Mouse (Mus musculus) 3134 (cell line): ENCODE results near the gene Irx5.

ENCODE experiments used
- DNase-seq: peaks from one replicate; pipeline ENCODE4 v3.0.0-alpha.2; 2011; ENCODE audit warnings: low spot score; ENCODE audit not compliant: insufficient read length; ENCODE audit errors: extremely low read depth

Irx5 gene

GRCm38 (mm10) chr8:92357398-92357981 lies at the start of gene Irx5:
Gene Irx5 (plus strand): TSS chr8:92357625.
- peak; percentile 97 for DNase-seq

- DNase-seq = no peak
These were observed 45.2 kb upstream of the Irx5 start for GRCm38 (mm10) chr8:92312178-92312577.

- no peak for DNase-seq
These were observed 43.7 kb upstream of the Irx5 start for GRCm38 (mm10) chr8:92313707-92314106.

- no peak for DNase-seq
These were observed 33.7 kb upstream of the Irx5 start for GRCm38 (mm10) chr8:92323751-92324150.

GRCm38 (mm10) chr8:92327176-92327575 lies 30.2 kb upstream of the Irx5 start:
- DNase-seq = no peak

- DNase-seq = no peak
These were observed 28.2 kb upstream of the Irx5 start for GRCm38 (mm10) chr8:92329273-92329672.

- DNase-seq = no peak
These were observed 25.6 kb upstream of the Irx5 start for GRCm38 (mm10) chr8:92331811-92332210.

- DNase-seq = no peak
These were observed 24.0 kb upstream of the Irx5 start for GRCm38 (mm10) chr8:92333406-92333805.

- no peak for DNase-seq
These were observed 22.3 kb upstream of the Irx5 start for GRCm38 (mm10) chr8:92335079-92335478.

GRCm38 (mm10) chr8:92336041-92336440 lies 21.4 kb upstream of the Irx5 start:
- DNase-seq = no peak

- DNase-seq = no peak
These were observed 13.9 kb upstream of the Irx5 start for GRCm38 (mm10) chr8:92343544-92343943.

- DNase-seq = no peak
These were observed 7.4 kb upstream of the Irx5 start for GRCm38 (mm10) chr8:92349898-92350486.

GRCm38 (mm10) chr8:92353405-92353804 lies 4.0 kb upstream of the Irx5 start:
- no peak for DNase-seq

GRCm38 (mm10) chr8:92354536-92355482 lies 2.6 kb upstream of the Irx5 start:
- no peak for DNase-seq

- peak; percentile 94 for DNase-seq
These were observed 1.5 kb upstream of the Irx5 start for GRCm38 (mm10) chr8:92355701-92356612.

GRCm38 (mm10) chr8:92356613-92357375 lies 631 bp upstream of the Irx5 start:
- no peak for DNase-seq

GRCm38 (mm10) chr8:92358141-92358999 lies 945 bp downstream of the Irx5 start:
- no peak for DNase-seq

GRCm38 (mm10) chr8:92359000-92359832 lies 1.8 kb downstream of the Irx5 start:
- peak; percentile 73 for DNase-seq
